Mouse (Mus musculus) cortical plate, adult 2 months (tissue): ENCODE data around the gene Atf6. TPM values are rescaled to one million over a fixed set of nuclear protein-coding genes. Genes with fewer than 3 reads are reported as not detected.

Experiments used
- H3K27ac ChIP-seq: fragments of 200-500 bp; 2 replicates; pipeline ENCODE4 v1.5.1; 2012; ENCODE audit warnings: low read length, control low read depth, inconsistent platforms; ENCODE audit not compliant: insufficient read depth
- H3K4me1 ChIP-seq: fragments of 200-500 bp; 2 replicates; pipeline ENCODE4 v1.6.1; 2011; ENCODE audit warnings: low read length; ENCODE audit not compliant: control insufficient read depth, insufficient read depth
- H3K4me3 ChIP-seq: fragments of 200-500 bp; 2 replicates; pipeline ENCODE4 v1.5.1; 2011; ENCODE audit warnings: mild to moderate bottlenecking, low read length, control low read depth; ENCODE audit not compliant: insufficient read depth
- CTCF ChIP-seq: fragments of 200-500 bp; IDR thresholded peaks from 2 replicates; pipeline ENCODE4 v1.5.1; 2011; ENCODE audit warnings: mild to moderate bottlenecking, control low read depth, low read length; ENCODE audit not compliant: insufficient read depth; ENCODE audit errors: extremely low read depth
- POLR2A ChIP-seq: fragments of 200-500 bp; IDR thresholded peaks from 2 replicates; pipeline ENCODE4 v1.6.1; 2011; ENCODE audit warnings: mild to moderate bottlenecking, low read length, control low read depth; ENCODE audit not compliant: insufficient read depth; ENCODE audit errors: extremely low read depth
- polyA plus RNA-seq: library from polyadenylated mRNA; depleted of rRNA; stranded (reverse); fragments of >200 nt; gene quantifications from 2 replicates; pipeline ENCODE4 v1.2.3, GENCODE M21; 2012

Gene Atf6
- polyA plus RNA-seq, 1 experiment = 25.9 TPM

GRCm38 (mm10) chr1:170704103-170704502 lies 163.5 kb downstream of the Atf6 start:
- TF ChIP-seq POLR2A = no peak
- TF ChIP-seq CTCF = no peak
- Histone ChIP-seq H3K4me3 (no peak overlapping the region), H3K4me1 (peaks cover 2% of the 10 kb centered on the region; the same call in 1 of the 2 replicates), H3K27ac (no peak overlapping the region)

- TF ChIP-seq POLR2A (no peak), CTCF (no peak)
- Histone ChIP-seq H3K4me1 (peaks cover 2% of the 10 kb centered on the region; the same call in 1 of the 2 replicates), H3K4me3 (no peak overlapping the region), H3K27ac (no peak overlapping the region)
Measured at GRCm38 (mm10) chr1:170702958-170703357, 164.6 kb downstream of the Atf6 start.

GRCm38 (mm10) chr1:170702263-170702662 lies 165.3 kb downstream of the Atf6 start:
- TF ChIP-seq POLR2A (no peak), CTCF (no peak)
- no peak overlapping the region for H3K4me3 ChIP-seq
- H3K27ac ChIP-seq = no peak overlapping the region
- peaks cover 2% of the 10 kb centered on the region; the same call in 1 of the 2 replicates for H3K4me1 ChIP-seq

GRCm38 (mm10) chr1:170701582-170701981 lies 166.0 kb downstream of the Atf6 start:
- Histone ChIP-seq H3K4me1 (peaks cover 2% of the 10 kb centered on the region; the same call in 1 of the 2 replicates), H3K4me3 (no peak overlapping the region), H3K27ac (no peak overlapping the region)
- TF ChIP-seq CTCF (no peak), POLR2A (no peak)

- Histone ChIP-seq H3K4me3 (no peak overlapping the region), H3K4me1 (peaks cover 2% of the 10 kb centered on the region; the same call in 1 of the 2 replicates), H3K27ac (no peak overlapping the region)
- no peak for TF ChIP-seq POLR2A
Measured at GRCm38 (mm10) chr1:170701178-170701577, 166.4 kb downstream of the Atf6 start.

GRCm38 (mm10) chr1:170700496-170701027 lies 167.0 kb downstream of the Atf6 start:
- H3K27ac ChIP-seq = no peak overlapping the region
- peaks cover 2% of the 10 kb centered on the region; the same call in 1 of the 2 replicates for H3K4me1 ChIP-seq
- TF ChIP-seq POLR2A = no peak
- no peak for TF ChIP-seq CTCF

GRCm38 (mm10) chr1:170699553-170699952 lies 168.0 kb downstream of the Atf6 start:
- H3K4me1 ChIP-seq = peaks cover 2% of the 10 kb centered on the region; the same call in 1 of the 2 replicates
- no peak overlapping the region for H3K27ac ChIP-seq
- TF ChIP-seq CTCF (no peak), POLR2A (no peak)
- no peak overlapping the region for H3K4me3 ChIP-seq

More at GRCm38 (mm10) chr1:170700496-170701027, 167.0 kb downstream of the Atf6 start:
- H3K4me3 ChIP-seq = no peak overlapping the region

GRCm38 (mm10) chr1:170698771-170699170 lies 168.8 kb downstream of the Atf6 start:
- Histone ChIP-seq H3K27ac (no peak overlapping the region), H3K4me1 (peaks cover 2% of the 10 kb centered on the region; the same call in 1 of the 2 replicates), H3K4me3 (no peak overlapping the region)
- TF ChIP-seq CTCF = no peak
- TF ChIP-seq POLR2A = no peak

- H3K4me3 ChIP-seq = no peak overlapping the region
- H3K4me1 ChIP-seq = peaks cover 2% of the 10 kb centered on the region; the same call in 1 of the 2 replicates
- H3K27ac ChIP-seq = no peak overlapping the region
- TF ChIP-seq POLR2A (no peak), CTCF (no peak)
Measured at GRCm38 (mm10) chr1:170697771-170698356, 169.7 kb downstream of the Atf6 start.

GRCm38 (mm10) chr1:170696996-170697395 lies 170.6 kb downstream of the Atf6 start:
- Histone ChIP-seq H3K4me3 (no peak overlapping the region), H3K27ac (no peak overlapping the region), H3K4me1 (peaks cover 2% of the 10 kb centered on the region; the same call in 1 of the 2 replicates)
- no peak for TF ChIP-seq CTCF
- TF ChIP-seq POLR2A = no peak
